In the genomic region with DNA sequence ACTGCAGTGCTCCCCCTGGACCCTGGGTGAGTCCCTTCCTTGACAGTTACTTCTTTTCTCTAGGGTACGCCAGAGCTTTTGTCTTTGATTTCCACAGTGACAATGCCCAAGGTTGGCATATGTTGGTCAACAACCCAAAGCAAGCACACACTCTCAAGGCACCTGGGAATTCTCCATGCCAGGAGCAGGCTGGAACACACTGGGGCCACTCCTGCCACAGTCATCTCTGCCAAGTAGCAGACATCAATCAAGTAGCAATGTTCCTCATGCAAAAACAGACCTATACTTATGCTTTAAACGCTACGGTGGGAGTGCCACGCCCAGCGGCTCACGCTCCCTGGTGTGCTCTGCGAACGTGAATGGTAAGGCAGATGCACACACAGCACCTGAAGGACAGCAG, we compare ENCODE assay signal across 22 mouse cellular contexts. TPM values are rescaled to one million over a fixed set of nuclear protein-coding genes. Genes with fewer than 3 reads are reported as not detected.
"Had no signal": no experiment of that assay in that cellular context is flagged by ENCODE, and none has a peak within 500 bp of the region (broad histone marks: within the 10 kb centered on the region; RNA-seq: fewer than 3 reads in every experiment).

No protein-coding gene starts in this region.

- H3K27me3 ChIP-seq: kidney, embryonic 15.5 days; liver, embryonic 13.5 days had no signal

- H3K27ac ChIP-seq: kidney, embryonic 15.5 days; left cerebral cortex, adult 2 months; liver, embryonic 13.5 days; stomach, postnatal 0 days had no signal

- H3K4me3 ChIP-seq: kidney, embryonic 15.5 days; left cerebral cortex, adult 2 months; liver, embryonic 13.5 days had no signal

- H3K9me3 ChIP-seq: kidney, embryonic 15.5 days; liver, embryonic 13.5 days had no signal

- H3K9ac ChIP-seq: kidney, embryonic 15.5 days; liver, embryonic 13.5 days had no signal

- H3K4me2 ChIP-seq: kidney, embryonic 15.5 days; liver, embryonic 13.5 days; midbrain, embryonic 11.5 days had no signal

- DNase-seq: kidney, postnatal 10 days; kidney, postnatal 4 days; layer of hippocampus, postnatal 36 days; liver, embryonic 13.5 days; lung, adult 2 months; lung, postnatal 14 days; lung, postnatal 4 days; midbrain, embryonic 14.5 days; right cerebral cortex, adult 18-20 months; right cerebral cortex, postnatal 14 days; right cerebral cortex, postnatal 4 days; thymus, adult 2 months; thymus, postnatal 14 days; thymus, postnatal 4 days had no signal

RNA-seq across cellular contexts. Expression of a gene that starts 14.9 kb away (rescaled TPM):
- polyA plus RNA-seq: liver, embryonic 13.5 days; liver, embryonic 16.5 days; lung, embryonic 16.5 days; midbrain, embryonic 14.5 days; neural tube, embryonic 14.5 days; stomach, embryonic 14.5 days had no signal
